ENCODE assay signal across 18 mouse cellular contexts in the genomic region with DNA sequence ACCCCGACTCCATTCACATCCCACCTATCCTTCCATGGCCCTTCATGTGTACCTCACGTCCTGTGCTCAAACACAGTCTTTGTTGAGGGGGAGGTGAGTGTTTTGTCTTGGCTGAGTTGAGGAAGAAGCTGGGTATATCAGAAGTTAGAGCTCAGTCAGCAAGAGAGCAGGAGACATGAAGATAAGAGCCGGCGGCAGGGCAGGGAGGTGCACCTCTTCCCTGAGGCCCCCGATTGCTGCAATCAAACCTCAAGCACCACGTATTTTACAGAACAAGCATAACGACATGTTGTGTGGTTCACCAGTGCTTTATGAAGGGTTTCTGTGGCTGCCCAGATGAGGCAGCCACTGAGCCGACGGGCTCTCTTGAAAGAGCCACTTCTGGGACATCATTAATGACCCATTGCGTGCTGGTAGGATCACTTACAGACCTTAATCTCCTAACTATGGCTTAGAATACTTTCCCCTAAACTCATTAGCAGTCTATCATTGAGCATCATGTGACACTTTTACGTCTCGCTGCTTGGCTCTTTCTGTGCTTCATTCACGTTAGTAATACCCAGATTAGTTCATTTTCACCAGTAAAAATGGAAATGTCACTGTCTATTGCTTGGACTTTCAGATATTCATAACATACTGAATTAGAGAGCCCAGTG.
DNase-seq lines count a peak whose midpoint lies in the region; ATAC-seq and TF ChIP-seq lines count a peak whose summit lies in the region.
"Had no signal": no experiment of that assay in that cellular context is flagged by ENCODE, and none has a peak within 500 bp of the region (broad histone marks: within the 10 kb centered on the region; RNA-seq: fewer than 3 reads in every experiment).

No protein-coding gene starts in this region.

- H3K27me3 ChIP-seq in kidney, postnatal 0 days (ENCODE audit: insufficient read depth, low read length) = no peaks in the 10 kb centered on the region
- no peaks in the 10 kb centered on the region for H3K27me3 ChIP-seq in MEL (ENCODE audit: control insufficient read depth in 1 of 2, insufficient read depth in 2 of 2, low read length in 2 of 2)
- no peaks in the 10 kb centered on the region for H3K27me3 ChIP-seq in lung, postnatal 0 days (replicated peaks; ENCODE audit: insufficient read depth, low read length)
- H3K27me3 ChIP-seq: embryonic facial prominence, embryonic 13.5 days; limb, embryonic 15.5 days; neural tube, embryonic 13.5 days had no signal

- ATAC-seq in kidney, postnatal 0 days (replicated peaks; ENCODE audit: low FRiP score, low read depth) = no peak
- peak; percentile 74 for ATAC-seq in granulocyte monocyte progenitor cell, adult 5-6 weeks (replicated peaks; ENCODE audit: poor library complexity, severe bottlenecking)
- peak; percentile 78 for ATAC-seq in megakaryocyte, adult 5-6 weeks (ENCODE audit: poor library complexity, severe bottlenecking)
- no peak for ATAC-seq in lung, postnatal 0 days
- ATAC-seq: forebrain, embryonic 14.5 days had no signal

- peak; percentile 92 to 98 for TF ChIP-seq EP300 in MEL (IDR thresholded peaks at IDR 0.05; ENCODE audit: low read depth in 1 of 2, low read length in 2 of 2)
- TF ChIP-seq EP300 in lung, postnatal 0 days (IDR thresholded peaks at IDR 0.05) = no peak

- 49% methylated on average over 13 of the region's 13 CpGs for WGBS in kidney, postnatal 0 days
- 57% methylated on average over 13 of the region's 13 CpGs for WGBS in lung, postnatal 0 days

- no peak overlapping the region for H3K4me3 ChIP-seq in kidney, postnatal 0 days (replicated peaks; ENCODE audit: low read depth, low read length)
- H3K4me3 ChIP-seq in MEL (ENCODE audit: control insufficient read depth in 1 of 2, insufficient read depth in 1 of 2, low read depth in 2 of 2, low read length in 2 of 2) = peak overlapping the region in 1 of 2 experiments; percentile 3; a peak in 3 of 4 replicates
- no peak overlapping the region for H3K4me3 ChIP-seq in lung, postnatal 0 days (ENCODE audit: low read depth, low read length)
- H3K4me3 ChIP-seq: embryonic facial prominence, embryonic 13.5 days; heart, embryonic 12.5 days; hindbrain, embryonic 10.5 days; limb, embryonic 15.5 days; neural tube, embryonic 13.5 days had no signal

- peak in 1 of 2 experiments; percentile 31; a peak in 1 of 4 replicates for TF ChIP-seq POLR2A in MEL (IDR thresholded peaks at IDR 0.05; ENCODE audit: control insufficient read depth in 1 of 2, insufficient read depth in 1 of 2, low read depth in 1 of 2, low read length in 2 of 2, poor library complexity in 1 of 2)

- no peak overlapping the region for H3K27ac ChIP-seq in kidney, postnatal 0 days
- H3K27ac ChIP-seq in MEL (ENCODE audit: control insufficient read depth, low read depth, low read length) = peak overlapping the region; percentile 95
- no peak overlapping the region for H3K27ac ChIP-seq in lung, postnatal 0 days (ENCODE audit: low read length)
- H3K27ac ChIP-seq: embryonic facial prominence, embryonic 13.5 days; hindbrain, embryonic 10.5 days; limb, embryonic 15.5 days; macrophage; neural tube, embryonic 13.5 days had no signal

- no peaks in the 10 kb centered on the region for H3K9me3 ChIP-seq in kidney, postnatal 0 days (replicated peaks; ENCODE audit: low read length)
- no peaks in the 10 kb centered on the region for H3K9me3 ChIP-seq in MEL (replicated peaks; ENCODE audit: insufficient read depth, low read length)
- no peaks in the 10 kb centered on the region for H3K9me3 ChIP-seq in lung, postnatal 0 days (ENCODE audit: low read length)
- H3K9me3 ChIP-seq: embryonic facial prominence, embryonic 13.5 days; heart, embryonic 12.5 days; hindbrain, embryonic 10.5 days; limb, embryonic 15.5 days; neural tube, embryonic 13.5 days had no signal

- DNase-seq in kidney, postnatal 0 days (ENCODE audit: low spot score) = peak; percentile 65
- no peak for DNase-seq in kidney, adult 11 months
- DNase-seq in MEL (ENCODE audit: low read depth, low spot score) = peak; percentile 93
- DNase-seq in lung, postnatal 0 days (ENCODE audit: low spot score) = no peak
- no peak for DNase-seq in left cerebral cortex, adult 8-10 months (ENCODE audit: low spot score in 2 of 2)
- no peak for DNase-seq in ovary, postnatal 36 days (ENCODE audit: low spot score)
- DNase-seq: adrenal gland, postnatal 25 days; cerebellum, adult 11 months; kidney, adult 18-20 months had no signal

- H3K4me1 ChIP-seq in kidney, postnatal 0 days (replicated peaks; ENCODE audit: insufficient read depth, low read length) = no peaks in the 10 kb centered on the region
- H3K4me1 ChIP-seq in MEL (ENCODE audit: control insufficient read depth in 1 of 2, insufficient read depth in 2 of 2, low read length in 2 of 2) = peaks cover 28 to 52% of the 10 kb centered on the region in 2 experiments
- no peaks in the 10 kb centered on the region for H3K4me1 ChIP-seq in lung, postnatal 0 days (ENCODE audit: insufficient read depth, low read depth, low read length)
- H3K4me1 ChIP-seq: hindbrain, embryonic 10.5 days had no signal

- no peak overlapping the region for H3K9ac ChIP-seq in kidney, postnatal 0 days (ENCODE audit: low read depth, low read length)
- H3K9ac ChIP-seq in MEL (ENCODE audit: control insufficient read depth, low read depth, low read length, poor library complexity, severe bottlenecking) = peak overlapping the region; percentile 46
- no peak overlapping the region for H3K9ac ChIP-seq in lung, postnatal 0 days (replicated peaks; ENCODE audit: low read depth)
- H3K9ac ChIP-seq: embryonic facial prominence, embryonic 13.5 days; heart, embryonic 12.5 days; limb, embryonic 15.5 days; neural tube, embryonic 13.5 days had no signal

- TF ChIP-seq RAD21 in MEL (IDR thresholded peaks at IDR 0.05; ENCODE audit: low read depth, low read length) = no peak; the same call in 1 of the 2 replicates

- no peak for TF ChIP-seq CTCF in kidney, postnatal 0 days (IDR thresholded peaks at IDR 0.05; ENCODE audit: low read depth)
- TF ChIP-seq CTCF in MEL (IDR thresholded peaks at IDR 0.05 in 2 of 3, conservative IDR thresholded peaks at IDR 0.05 in 1 of 3; ENCODE audit: control insufficient read depth in 1 of 3, insufficient read depth in 1 of 3, low read depth in 2 of 3, low read length in 3 of 3, poor library complexity in 1 of 3, severe bottlenecking in 1 of 3) = no peak
- no peak for TF ChIP-seq CTCF in lung, postnatal 0 days (IDR thresholded peaks at IDR 0.05)

- H3K4me2 ChIP-seq in kidney, postnatal 0 days (ENCODE audit: low read length) = no peak overlapping the region
- H3K4me2 ChIP-seq in lung, postnatal 0 days (replicated peaks; ENCODE audit: low read depth, low read length) = no peak overlapping the region
- H3K4me2 ChIP-seq: embryonic facial prominence, embryonic 13.5 days; heart, embryonic 12.5 days; limb, embryonic 15.5 days; neural tube, embryonic 13.5 days had no signal

- H3K36me3 ChIP-seq in kidney, postnatal 0 days (ENCODE audit: insufficient read depth, low read length) = no peaks in the 10 kb centered on the region
- H3K36me3 ChIP-seq in MEL (ENCODE audit: control insufficient read depth in 1 of 2, insufficient read depth in 2 of 2, low read length in 2 of 2) = peaks cover 4 to 46% of the 10 kb centered on the region in 2 experiments
- no peaks in the 10 kb centered on the region for H3K36me3 ChIP-seq in lung, postnatal 0 days (ENCODE audit: insufficient read depth, low read length)
- H3K36me3 ChIP-seq: embryonic facial prominence, embryonic 13.5 days; heart, embryonic 12.5 days; hindbrain, embryonic 10.5 days; limb, embryonic 15.5 days; neural tube, embryonic 13.5 days had no signal

- H3K79me2 ChIP-seq in MEL (ENCODE audit: control insufficient read depth, insufficient read depth, low read length, poor library complexity) = peaks cover 22% of the 10 kb centered on the region

TF ChIP-seq in MEL, 35 proteins besides CTCF, POLR2A, EP300 and RAD21 (continues in another document):
- peak; percentile 96 for TF ChIP-seq RCOR1 (IDR thresholded peaks at IDR 0.05; ENCODE audit: low read depth, low read length)
- TF ChIP-seq ELF1 (IDR thresholded peaks at IDR 0.05; ENCODE audit: low read depth, low read length) = no peak
- no peak for TF ChIP-seq ZNF384 (IDR thresholded peaks at IDR 0.05; ENCODE audit: low read depth, low read length)
- peak; percentile 94; the same call in 1 of the 2 replicates for TF ChIP-seq UBTF (IDR thresholded peaks at IDR 0.05; ENCODE audit: borderline replicate concordance, insufficient read depth, low read depth, low read length)
- 0 out of 4 replicates have a peak, but pooled peaks of 1 of the 2 experiments have one; percentile 23 for TF ChIP-seq USF2 (IDR thresholded peaks at IDR 0.05; ENCODE audit: borderline replicate concordance in 1 of 2, insufficient read depth in 1 of 2, low read depth in 1 of 2, low read length in 2 of 2)
- TF ChIP-seq USF1 (IDR thresholded peaks at IDR 0.05; ENCODE audit: low read depth, low read length) = peak; percentile 79
- peak; percentile 46; the same call in 1 of the 2 replicates for TF ChIP-seq E2F4 (IDR thresholded peaks at IDR 0.05; ENCODE audit: borderline replicate concordance, low read depth, low read length)
- TF ChIP-seq MEF2A (IDR thresholded peaks at IDR 0.05; ENCODE audit: extremely low read depth, insufficient replicate concordance, low read depth, low read length, poor library complexity, severe bottlenecking) = peak; percentile 51; the same call in 1 of the 2 replicates
- TF ChIP-seq KAT2A (conservative IDR thresholded peaks at IDR 0.05; ENCODE audit: low read depth, low read length) = no peak
- no peak for TF ChIP-seq CHD1 (IDR thresholded peaks at IDR 0.05; ENCODE audit: low read depth, low read length)
- peak; percentile 79 for TF ChIP-seq TAL1 (IDR thresholded peaks at IDR 0.05; ENCODE audit: low read length)
- peak; percentile 80 for TF ChIP-seq MXI1 (IDR thresholded peaks at IDR 0.05; ENCODE audit: low read depth, low read length)
- TF ChIP-seq TBP (IDR thresholded peaks at IDR 0.05; ENCODE audit: low read depth, low read length) = peak; percentile 94
- TF ChIP-seq CHD2 (IDR thresholded peaks at IDR 0.05; ENCODE audit: low read length) = no peak; the same call in 1 of the 2 replicates
- TF ChIP-seq JUND (IDR thresholded peaks at IDR 0.05; ENCODE audit: low read depth, low read length) = no peak
- TF ChIP-seq ZMIZ1 (IDR thresholded peaks at IDR 0.05; ENCODE audit: low read depth, low read length) = no peak
- TF ChIP-seq MYC (IDR thresholded peaks at IDR 0.05; ENCODE audit: low read depth, low read length) = no peak
- TF ChIP-seq POLR2AphosphoS2 (IDR thresholded peaks at IDR 0.05; ENCODE audit: low read length) = no peak; the same call in 1 of the 2 replicates
- TF ChIP-seq NELFE (IDR thresholded peaks at IDR 0.05; ENCODE audit: low read depth, low read length) = no peak
- TF ChIP-seq SIN3A (IDR thresholded peaks at IDR 0.05; ENCODE audit: low read length) = peak; percentile 85
- TF ChIP-seq BHLHE40 (IDR thresholded peaks at IDR 0.05; ENCODE audit: borderline replicate concordance, low read depth, low read length) = peak; percentile 65
- TF ChIP-seq GATA1 (IDR thresholded peaks at IDR 0.05; ENCODE audit: low read depth, low read length) = peak; percentile 95

Comparison
In these comparisons a context has a peak if more than half of its experiments do, and no peak if none do; other contexts are left out.
1. DNase-seq: peak in kidney, postnatal 0 days (single experiment) and MEL (single experiment); none in kidney, adult 11 months (single experiment), lung, postnatal 0 days (single experiment), left cerebral cortex, adult 8-10 months (0 of 2) and ovary, postnatal 36 days (single experiment).
2. ATAC-seq: peak in granulocyte monocyte progenitor cell, adult 5-6 weeks (single experiment) and megakaryocyte, adult 5-6 weeks (single experiment); none in kidney, postnatal 0 days (single experiment) and lung, postnatal 0 days (single experiment).